Mouse (Mus musculus) stomach, embryonic 15.5 days (tissue): ENCODE measurements around the gene Mt1. TPM values are rescaled to one million over a fixed set of nuclear protein-coding genes. Genes with fewer than 3 reads are reported as not detected.
"Not testable (repeated sequence)": the region's sequence is repeated elsewhere in the genome, so short reads cannot be mapped to it uniquely, and the experiment has no call there.

Experiments
- ATAC-seq: fragments of 200-750 bp; cut with Nextera tagmentation; 2 replicates; pipeline ENCODE4 v1.8.0; 2017; ENCODE audit warnings: low read depth, moderate number of reproducible peaks, moderate TSS enrichment; ENCODE audit not compliant: insufficient read depth, low FRiP score
- H3K27ac ChIP-seq: fragments of 300-500 bp; sonication (generic); 2 replicates; pipeline ENCODE4 v1.5.1; 2015; ENCODE audit warnings: mild to moderate bottlenecking, inconsistent platforms
- H3K27me3 ChIP-seq: fragments of 300-500 bp; sonication (generic); replicated peaks from 2 replicates; pipeline ENCODE4 v1.6.1; 2015; ENCODE audit warnings: inconsistent platforms
- H3K36me3 ChIP-seq: fragments of 300-500 bp; sonication (generic); 2 replicates; pipeline ENCODE4 v1.6.1; 2015; ENCODE audit warnings: inconsistent platforms
- H3K4me1 ChIP-seq: fragments of 300-500 bp; sonication (generic); 2 replicates; pipeline ENCODE4 v1.6.1; 2015; ENCODE audit warnings: inconsistent platforms
- H3K4me2 ChIP-seq: fragments of 300-500 bp; sonication (generic); 2 replicates; pipeline ENCODE4 v1.6.1; 2015; ENCODE audit warnings: mild to moderate bottlenecking, inconsistent platforms
- H3K4me3 ChIP-seq: fragments of 300-500 bp; sonication (generic); replicated peaks from 2 replicates; pipeline ENCODE4 v1.5.1; 2015; ENCODE audit warnings: inconsistent platforms
- H3K9ac ChIP-seq: fragments of 300-500 bp; sonication (generic); 2 replicates; pipeline ENCODE4 v1.6.1; 2015; ENCODE audit warnings: inconsistent platforms
- H3K9me3 ChIP-seq: fragments of 300-500 bp; sonication (generic); 2 replicates; pipeline ENCODE4 v1.6.1; 2016; ENCODE audit warnings: inconsistent platforms
- WGBS: fragments of 180-500 bp; shearing (Covaris S2); methylation state at CpG from one replicate; pipeline ENCODE4 v1.1.7; 2015; 5-methylcytosine and 5-hydroxymethylcytosine counted together
- polyA plus RNA-seq: library from polyadenylated mRNA; unstranded; fragments of >200 nt; fragmentation: Nextera tagmentation; extraction: Ambion mirVana; gene quantifications from 2 replicates; pipeline ENCODE4 v1.2.1, GENCODE M21; 2015

Mt1 gene
- 1,735 and 2,224 TPM in 2 replicates for polyA plus RNA-seq

DNA sequence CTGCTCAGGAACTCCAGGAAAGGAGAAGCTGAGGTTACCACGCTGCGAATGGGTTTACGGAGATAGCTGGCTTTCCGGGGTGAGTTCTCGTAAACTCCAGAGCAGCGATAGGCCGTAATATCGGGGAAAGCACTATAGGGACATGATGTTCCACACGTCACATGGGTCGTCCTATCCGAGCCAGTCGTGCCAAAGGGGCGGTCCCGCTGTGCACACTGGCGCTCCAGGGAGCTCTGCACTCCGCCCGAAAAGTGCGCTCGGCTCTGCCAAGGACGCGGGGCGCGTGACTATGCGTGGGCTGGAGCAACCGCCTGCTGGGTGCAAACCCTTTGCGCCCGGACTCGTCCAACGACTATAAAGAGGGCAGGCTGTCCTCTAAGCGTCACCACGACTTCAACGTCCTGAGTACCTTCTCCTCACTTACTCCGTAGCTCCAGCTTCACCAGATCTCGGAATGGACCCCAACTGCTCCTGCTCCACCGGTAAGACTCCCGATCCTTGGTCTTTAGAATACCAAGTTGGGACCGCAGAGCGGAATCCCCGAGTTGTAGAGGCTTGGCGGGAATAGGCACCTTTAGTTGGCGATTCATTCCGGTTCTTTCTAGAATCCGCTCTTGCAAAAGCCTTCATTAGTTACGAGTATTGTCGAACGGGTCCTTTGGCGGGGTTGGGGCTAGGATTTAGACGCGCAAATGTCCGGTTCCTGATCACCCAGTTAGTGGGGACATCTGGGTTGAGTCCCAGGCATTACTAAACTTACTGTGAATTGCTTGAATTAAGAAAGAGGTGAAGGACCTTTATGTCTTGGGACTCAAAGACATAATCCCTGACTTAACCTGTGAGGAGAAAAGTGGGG, at the start of gene Mt1:
Gene Mt1 (plus strand): TSS at position 226 of the 856 bp plus-strand sequence.
- ATAC-seq, result peak; percentile 93
- Histone ChIP-seq H3K9ac (peak within 1 kb of the TSS; percentile 54), H3K4me2 (peak within 1 kb of the TSS; percentile 82), H3K27ac (peak within 1 kb of the TSS; percentile 82), H3K9me3 (no peaks in the 10 kb centered on the region), H3K36me3 (no peaks in the 10 kb centered on the region), H3K27me3 (peaks cover 24% of the 10 kb centered on the region), H3K4me1 (peaks cover 16% of the 10 kb centered on the region; the same call in 1 of the 2 replicates), H3K4me3 (peak within 1 kb of the TSS; percentile 49)
- WGBS, result under 1% methylated on average over 50 of the region's 50 CpGs

- H3K27ac ChIP-seq, result no peak overlapping the region
- no peak overlapping the region for H3K4me3 ChIP-seq
- 84% methylated on average over 6 of the region's 6 CpGs for WGBS
- no peak overlapping the region for H3K4me2 ChIP-seq
- no peak overlapping the region for H3K9ac ChIP-seq
- H3K9me3 ChIP-seq, result no peaks in the 10 kb centered on the region
- H3K4me1 ChIP-seq, result no peaks in the 10 kb centered on the region
- no peaks in the 10 kb centered on the region for H3K27me3 ChIP-seq
- no peak for ATAC-seq
- no peaks in the 10 kb centered on the region for H3K36me3 ChIP-seq
These were observed 49.6 kb upstream of the Mt1 start for GRCm38 (mm10) chr8:94129133-94129789.

- H3K36me3 ChIP-seq, result no peaks in the 10 kb centered on the region
- no peaks in the 10 kb centered on the region for H3K9me3 ChIP-seq
- no peak overlapping the region for H3K4me2 ChIP-seq
- ATAC-seq, result no peak
- no peaks in the 10 kb centered on the region for H3K27me3 ChIP-seq
- no peak overlapping the region for H3K27ac ChIP-seq
- H3K4me1 ChIP-seq, result no peaks in the 10 kb centered on the region
- 90% methylated on average over 4 of the region's 4 CpGs for WGBS
- H3K4me3 ChIP-seq, result no peak overlapping the region
- no peak overlapping the region for H3K9ac ChIP-seq
These were observed 48.8 kb upstream of the Mt1 start for GRCm38 (mm10) chr8:94130126-94130525.

DNA sequence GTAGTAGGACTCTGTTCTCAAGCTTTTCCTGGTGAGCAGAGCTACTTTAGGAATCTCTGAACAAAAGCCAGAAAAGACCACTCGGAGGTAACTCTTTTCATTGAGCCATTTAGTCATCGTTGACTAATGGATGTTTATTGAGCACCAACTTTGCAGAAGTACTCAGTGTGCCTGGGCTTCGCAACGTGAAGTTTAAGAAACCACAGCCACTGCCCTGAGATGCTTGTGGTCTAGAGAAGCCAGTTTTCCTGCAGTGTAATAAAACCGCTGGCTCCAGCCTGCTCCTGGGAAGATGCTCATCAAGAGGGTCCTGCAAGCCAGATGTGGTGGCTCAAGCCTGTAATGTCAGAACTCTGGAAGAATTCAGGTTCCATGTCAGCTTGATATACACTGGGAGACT, 46.8 kb upstream of the Mt1 start:
- Histone ChIP-seq H3K4me3 (no peak overlapping the region), H3K27me3 (no peaks in the 10 kb centered on the region), H3K27ac (no peak overlapping the region), H3K9ac (no peak overlapping the region), H3K4me2 (no peak overlapping the region), H3K9me3 (no peaks in the 10 kb centered on the region), H3K36me3 (no peaks in the 10 kb centered on the region), H3K4me1 (no peaks in the 10 kb centered on the region)
- WGBS, result 61% methylated on average over 5 of the region's 5 CpGs
- ATAC-seq, result no peak

- WGBS, result 42% methylated on average over 3 of the region's 3 CpGs
- not testable (repeated sequence) for H3K4me2 ChIP-seq, H3K27ac ChIP-seq, H3K9ac ChIP-seq, H3K9me3 ChIP-seq, H3K27me3 ChIP-seq, ATAC-seq, H3K36me3 ChIP-seq, H3K4me1 ChIP-seq, H3K4me3 ChIP-seq
These were observed 44.3 kb upstream of the Mt1 start for GRCm38 (mm10) chr8:94134601-94135000.

GRCm38 (mm10) chr8:94135556-94135955, 43.3 kb upstream of the Mt1 start:
- no peak overlapping the region for H3K4me2 ChIP-seq
- H3K9me3 ChIP-seq, result no peaks in the 10 kb centered on the region
- H3K9ac ChIP-seq, result no peak overlapping the region
- ATAC-seq, result no peak
- H3K4me1 ChIP-seq, result no peaks in the 10 kb centered on the region
- H3K27me3 ChIP-seq, result no peaks in the 10 kb centered on the region
- 89% methylated on average over 6 of the region's 6 CpGs for WGBS
- no peak overlapping the region for H3K4me3 ChIP-seq
- no peaks in the 10 kb centered on the region for H3K36me3 ChIP-seq
- H3K27ac ChIP-seq, result no peak overlapping the region

DNA sequence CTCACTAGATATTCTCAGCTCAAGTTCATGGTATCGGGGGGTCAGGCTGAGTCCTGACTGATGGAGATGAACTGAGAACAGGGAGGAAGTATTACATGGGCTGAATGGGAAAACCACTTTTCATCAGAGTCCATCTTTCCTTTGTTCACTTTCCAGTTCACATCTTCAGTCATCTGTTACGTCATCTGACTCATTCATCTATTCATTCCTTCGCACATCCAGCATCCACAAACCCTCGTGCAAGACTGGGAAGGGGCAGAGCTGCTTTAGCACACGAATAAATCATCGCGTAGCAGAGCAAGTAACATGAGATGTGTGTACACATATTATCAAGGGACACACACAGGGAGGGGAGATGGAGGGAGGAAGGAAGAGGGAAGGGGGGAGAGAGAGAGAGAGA, 42.7 kb upstream of the Mt1 start:
- Histone ChIP-seq H3K4me1 (no peaks in the 10 kb centered on the region), H3K9ac (no peak overlapping the region), H3K9me3 (no peaks in the 10 kb centered on the region), H3K4me2 (no peak overlapping the region), H3K27ac (no peak overlapping the region), H3K27me3 (no peaks in the 10 kb centered on the region), H3K36me3 (no peaks in the 10 kb centered on the region), H3K4me3 (no peak overlapping the region)
- ATAC-seq, result no peak
- 59% methylated on average over 7 of the region's 7 CpGs for WGBS

DNA sequence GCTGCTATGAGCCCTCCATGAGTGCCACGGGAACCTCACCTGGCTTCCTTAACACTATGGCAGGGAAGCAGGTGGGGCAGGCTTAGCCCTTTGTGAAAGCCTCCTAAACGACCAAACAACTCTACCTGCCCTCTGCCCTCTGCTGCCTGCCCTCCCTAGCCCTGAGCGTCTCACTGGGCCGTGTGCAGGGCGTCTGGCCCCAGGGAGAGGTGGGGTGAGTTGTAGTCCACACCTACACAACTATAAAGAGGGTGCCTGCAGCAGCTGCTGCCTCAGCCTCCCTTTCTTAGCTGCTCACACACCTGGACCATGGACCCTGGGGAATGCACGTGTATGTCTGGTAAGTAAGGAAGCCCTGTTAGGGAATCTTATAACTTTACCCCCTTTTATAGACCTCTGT, 41.9 kb upstream of the Mt1 start, which contains the start of gene Mt4:
Gene Mt4 (plus strand): TSS at position 265 of the 400 bp plus-strand sequence.
- no peak within 1 kb of the TSS for H3K4me2 ChIP-seq
- no peak within 1 kb of the TSS for H3K4me3 ChIP-seq
- H3K36me3 ChIP-seq, result no peaks in the 10 kb centered on the region
- no peaks in the 10 kb centered on the region for H3K9me3 ChIP-seq
- no peak within 1 kb of the TSS for H3K27ac ChIP-seq
- H3K9ac ChIP-seq, result no peak within 1 kb of the TSS
- 25% methylated on average over 6 of the region's 6 CpGs for WGBS
- no peaks in the 10 kb centered on the region for H3K27me3 ChIP-seq
- no peak for ATAC-seq
- H3K4me1 ChIP-seq, result no peaks in the 10 kb centered on the region

DNA sequence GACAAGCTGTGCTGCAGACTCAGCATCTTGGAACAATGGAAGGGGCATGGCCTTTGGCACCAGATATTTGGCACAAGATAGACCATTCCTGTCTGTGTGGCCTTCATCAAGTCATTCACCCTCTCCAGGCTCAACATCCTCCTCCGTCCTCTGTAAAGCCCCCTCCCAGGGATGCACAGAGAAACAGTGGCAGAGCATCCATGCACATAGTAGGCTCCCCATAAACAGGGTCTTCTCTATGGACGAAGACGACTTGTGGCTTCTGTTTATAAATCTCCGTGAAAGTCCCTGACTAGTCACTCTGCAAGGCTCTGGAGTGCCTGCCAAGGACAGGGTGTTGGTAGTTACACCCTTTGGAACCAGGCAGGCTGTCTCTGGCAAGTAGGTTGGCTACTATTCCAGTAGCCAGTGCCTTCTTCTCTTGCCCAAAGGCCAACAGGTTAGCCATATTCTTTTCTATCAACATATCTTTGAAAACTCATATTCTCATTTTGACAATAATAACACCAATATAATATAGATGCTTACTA, 38.6 kb upstream of the Mt1 start:
- Histone ChIP-seq H3K4me2 (no peak overlapping the region), H3K27ac (no peak overlapping the region), H3K9me3 (no peaks in the 10 kb centered on the region), H3K36me3 (no peaks in the 10 kb centered on the region), H3K27me3 (no peaks in the 10 kb centered on the region), H3K4me3 (no peak overlapping the region), H3K9ac (no peak overlapping the region), H3K4me1 (no peaks in the 10 kb centered on the region)
- WGBS, result 83% methylated on average over 4 of the region's 4 CpGs
- ATAC-seq, result no peak

GRCm38 (mm10) chr8:94148236-94148635, 30.6 kb upstream of the Mt1 start:
- no peak overlapping the region for H3K9ac ChIP-seq
- no peak for ATAC-seq
- H3K27me3 ChIP-seq, result peaks cover 9% of the 10 kb centered on the region; the same call in 1 of the 2 replicates
- 36% methylated on average over 5 of the region's 5 CpGs for WGBS
- H3K4me3 ChIP-seq, result no peak overlapping the region
- peaks cover 7% of the 10 kb centered on the region for H3K4me1 ChIP-seq
- no peaks in the 10 kb centered on the region for H3K36me3 ChIP-seq
- H3K4me2 ChIP-seq, result no peak overlapping the region
- no peak overlapping the region for H3K27ac ChIP-seq
- H3K9me3 ChIP-seq, result no peaks in the 10 kb centered on the region

GRCm38 (mm10) chr8:94150925-94151324, 28.0 kb upstream of the Mt1 start:
- WGBS, result 77% methylated on average over 5 of the region's 5 CpGs
- no peaks in the 10 kb centered on the region for H3K9me3 ChIP-seq
- no peak for ATAC-seq
- no peak overlapping the region for H3K9ac ChIP-seq
- H3K4me3 ChIP-seq, result no peak overlapping the region
- H3K27ac ChIP-seq, result no peak overlapping the region
- H3K4me2 ChIP-seq, result no peak overlapping the region
- H3K36me3 ChIP-seq, result no peaks in the 10 kb centered on the region
- peaks cover 7% of the 10 kb centered on the region for H3K4me1 ChIP-seq
- peaks cover 14% of the 10 kb centered on the region; the same call in 1 of the 2 replicates for H3K27me3 ChIP-seq
